Mouse (Mus musculus) brain, embryonic 14.5 days (tissue): ENCODE results near the gene Epha4.

Experiments
- CTCF ChIP-seq: fragments of 200-500 bp; IDR thresholded peaks from 2 replicates; pipeline ENCODE4 v1.5.1; 2012; ENCODE audit warnings: inconsistent platforms, mild to moderate bottlenecking, moderate library complexity, borderline replicate concordance; ENCODE audit not compliant: insufficient read depth, insufficient read length; ENCODE audit errors: extremely low read depth
- POLR2A ChIP-seq: fragments of 200-500 bp; IDR thresholded peaks from 2 replicates; pipeline ENCODE4 v1.6.1; 2012; ENCODE audit warnings: mild to moderate bottlenecking, inconsistent platforms, borderline replicate concordance; ENCODE audit not compliant: poor library complexity, insufficient read depth, insufficient read length, severe bottlenecking; ENCODE audit errors: extremely low read depth

GRCm38 (mm10) chr1:77407417-77407816 is 107.5 kb downstream of the Epha4 start:
- TF ChIP-seq CTCF (no peak), POLR2A (no peak)
